Mouse (Mus musculus): ENCODE data around the gene Nckap1. TPM values are rescaled to one million over a fixed set of nuclear protein-coding genes. Genes with fewer than 3 reads are reported as not detected.
"Not testable (repeated sequence)": the region's sequence is repeated elsewhere in the genome, so short reads cannot be mapped to it uniquely, and the experiment has no call there.

The Nckap1 gene
- polyA plus RNA-seq, 1 experiment from 2014 or later = 82.0 TPM

- Histone ChIP-seq H3K4me2 (no peak overlapping the region), H3K4me3 (replicated peaks) (no peak overlapping the region), H3K9ac (replicated peaks) (no peak overlapping the region), H3K27me3 (no peaks in the 10 kb centered on the region), H3K36me3 (peaks cover 11% of the 10 kb centered on the region; the same call in 1 of the 2 replicates), H3K9me3 (no peaks in the 10 kb centered on the region), H3K4me1 (replicated peaks) (no peaks in the 10 kb centered on the region), H3K27ac (no peak overlapping the region)
- 88% methylated on average over 5 of the region's 5 CpGs for WGBS
- ATAC-seq (ENCODE audit: insufficient number of reproducible peaks, insufficient read depth, low FRiP score, low TSS enrichment, low read depth) = no peak
These were observed 21.5 kb downstream of the Nckap1 start for GRCm38 (mm10) chr2:80559655-80560054.

GRCm38 (mm10) chr2:80554442-80554841 is 26.7 kb downstream of the Nckap1 start:
- Histone ChIP-seq H3K27me3 (no peaks in the 10 kb centered on the region), H3K36me3 (peaks cover 47% of the 10 kb centered on the region), H3K9ac (replicated peaks) (no peak overlapping the region), H3K9me3 (no peaks in the 10 kb centered on the region), H3K4me2 (no peak overlapping the region), H3K27ac (no peak overlapping the region), H3K4me1 (replicated peaks) (no peaks in the 10 kb centered on the region), H3K4me3 (replicated peaks) (no peak overlapping the region)
- ATAC-seq (ENCODE audit: insufficient number of reproducible peaks, insufficient read depth, low FRiP score, low TSS enrichment, low read depth) = no peak
- 68% methylated on average over 4 of the region's 4 CpGs for WGBS

- H3K36me3 ChIP-seq = peaks cover 68% of the 10 kb centered on the region
- H3K27me3 ChIP-seq = no peaks in the 10 kb centered on the region
- no peaks in the 10 kb centered on the region for H3K9me3 ChIP-seq
- H3K4me1 ChIP-seq (replicated peaks) = no peaks in the 10 kb centered on the region
- no peak overlapping the region for H3K27ac ChIP-seq
- WGBS = 94% methylated on average over 4 of the region's 4 CpGs
- H3K4me3 ChIP-seq (replicated peaks) = no peak overlapping the region
- H3K9ac ChIP-seq (replicated peaks) = no peak overlapping the region
- H3K4me2 ChIP-seq = no peak overlapping the region
- no peak for ATAC-seq (ENCODE audit: insufficient number of reproducible peaks, insufficient read depth, low FRiP score, low TSS enrichment, low read depth)
These were observed 31.5 kb downstream of the Nckap1 start for GRCm38 (mm10) chr2:80549704-80550103.

GRCm38 (mm10) chr2:80547901-80548300 is 33.3 kb downstream of the Nckap1 start:
- peaks cover 73% of the 10 kb centered on the region for H3K36me3 ChIP-seq
- 97% methylated on average over 1 of the region's 1 CpGs for WGBS
- no peaks in the 10 kb centered on the region for H3K9me3 ChIP-seq
- H3K4me3 ChIP-seq (replicated peaks) = no peak overlapping the region
- no peak overlapping the region for H3K27ac ChIP-seq
- ATAC-seq (ENCODE audit: insufficient number of reproducible peaks, insufficient read depth, low FRiP score, low TSS enrichment, low read depth) = no peak
- no peak overlapping the region for H3K4me2 ChIP-seq
- H3K9ac ChIP-seq (replicated peaks) = no peak overlapping the region
- no peaks in the 10 kb centered on the region for H3K27me3 ChIP-seq
- H3K4me1 ChIP-seq (replicated peaks) = no peaks in the 10 kb centered on the region

- H3K9ac ChIP-seq (replicated peaks) = no peak overlapping the region
- H3K9me3 ChIP-seq = no peaks in the 10 kb centered on the region
- H3K4me2 ChIP-seq = no peak overlapping the region
- H3K36me3 ChIP-seq = peaks cover 60% of the 10 kb centered on the region
- no peak overlapping the region for H3K4me3 ChIP-seq (replicated peaks)
- ATAC-seq (ENCODE audit: insufficient number of reproducible peaks, insufficient read depth, low FRiP score, low TSS enrichment, low read depth) = no peak
- WGBS = 88% methylated on average over 5 of the region's 5 CpGs
- no peaks in the 10 kb centered on the region for H3K4me1 ChIP-seq (replicated peaks)
- H3K27me3 ChIP-seq = no peaks in the 10 kb centered on the region
- no peak overlapping the region for H3K27ac ChIP-seq
These were observed 38.4 kb downstream of the Nckap1 start for GRCm38 (mm10) chr2:80542801-80543200.

- H3K9ac ChIP-seq (replicated peaks) = no peak overlapping the region
- no peaks in the 10 kb centered on the region for H3K27me3 ChIP-seq
- H3K9me3 ChIP-seq = no peaks in the 10 kb centered on the region
- no peak for ATAC-seq (ENCODE audit: insufficient number of reproducible peaks, insufficient read depth, low FRiP score, low TSS enrichment, low read depth)
- peaks cover 61% of the 10 kb centered on the region for H3K36me3 ChIP-seq
- no peaks in the 10 kb centered on the region for H3K4me1 ChIP-seq (replicated peaks)
- WGBS = 62% methylated on average over 3 of the region's 3 CpGs
- H3K4me2 ChIP-seq = no peak overlapping the region
- no peak overlapping the region for H3K27ac ChIP-seq
- no peak overlapping the region for H3K4me3 ChIP-seq (replicated peaks)
These were observed 44.0 kb downstream of the Nckap1 start for GRCm38 (mm10) chr2:80537156-80537555.

- no peak overlapping the region for H3K4me2 ChIP-seq
- H3K27me3 ChIP-seq = no peaks in the 10 kb centered on the region
- no peak overlapping the region for H3K27ac ChIP-seq
- peaks cover 66% of the 10 kb centered on the region for H3K36me3 ChIP-seq
- no peaks in the 10 kb centered on the region for H3K9me3 ChIP-seq
- no peak for ATAC-seq (ENCODE audit: insufficient number of reproducible peaks, insufficient read depth, low FRiP score, low TSS enrichment, low read depth)
- 91% methylated on average over 2 of the region's 2 CpGs for WGBS
- no peak overlapping the region for H3K4me3 ChIP-seq (replicated peaks)
- H3K4me1 ChIP-seq (replicated peaks) = no peaks in the 10 kb centered on the region
- H3K9ac ChIP-seq (replicated peaks) = no peak overlapping the region
These were observed 44.6 kb downstream of the Nckap1 start for GRCm38 (mm10) chr2:80536608-80537007.

- Histone ChIP-seq H3K9me3 (no peaks in the 10 kb centered on the region; the same call in 1 of the 2 replicates), H3K36me3 (peaks cover 77% of the 10 kb centered on the region), H3K27me3 (no peaks in the 10 kb centered on the region), H3K4me1 (replicated peaks) (no peaks in the 10 kb centered on the region), H3K4me2 (no peak overlapping the region), H3K27ac (no peak overlapping the region), H3K9ac (replicated peaks) (no peak overlapping the region), H3K4me3 (replicated peaks) (no peak overlapping the region)
- WGBS = 93% methylated on average over 9 of the region's 9 CpGs
- no peak for ATAC-seq (ENCODE audit: insufficient number of reproducible peaks, insufficient read depth, low FRiP score, low TSS enrichment, low read depth)
These were observed 56.9 kb downstream of the Nckap1 start for GRCm38 (mm10) chr2:80524275-80524674.

- peaks cover 76% of the 10 kb centered on the region for H3K36me3 ChIP-seq
- WGBS = 80% methylated on average over 7 of the region's 7 CpGs
- no peak for ATAC-seq (ENCODE audit: insufficient number of reproducible peaks, insufficient read depth, low FRiP score, low TSS enrichment, low read depth)
These were observed 75.0 kb downstream of the Nckap1 start for GRCm38 (mm10) chr2:80506051-80506802.

GRCm38 (mm10) chr2:80502132-80502531 is 79.0 kb downstream of the Nckap1 start:
- peaks cover 63% of the 10 kb centered on the region for H3K36me3 ChIP-seq
- H3K27me3 ChIP-seq = no peaks in the 10 kb centered on the region
- WGBS = 96% methylated on average over 4 of the region's 4 CpGs
- no peak overlapping the region for H3K9ac ChIP-seq (replicated peaks)
- no peaks in the 10 kb centered on the region for H3K4me1 ChIP-seq (replicated peaks)
- H3K9me3 ChIP-seq = no peaks in the 10 kb centered on the region
- ATAC-seq (ENCODE audit: insufficient number of reproducible peaks, insufficient read depth, low FRiP score, low TSS enrichment, low read depth) = no peak
- H3K4me3 ChIP-seq (replicated peaks) = no peak overlapping the region
- H3K27ac ChIP-seq = no peak overlapping the region
- no peak overlapping the region for H3K4me2 ChIP-seq

More at GRCm38 (mm10) chr2:80506051-80506802, 75.0 kb downstream of the Nckap1 start:
- no peak overlapping the region for H3K27ac ChIP-seq
- H3K9me3 ChIP-seq = no peaks in the 10 kb centered on the region
- H3K4me2 ChIP-seq = no peak overlapping the region
- no peak overlapping the region for H3K4me3 ChIP-seq (replicated peaks)
- no peaks in the 10 kb centered on the region for H3K4me1 ChIP-seq (replicated peaks)
- H3K27me3 ChIP-seq = no peaks in the 10 kb centered on the region
- H3K9ac ChIP-seq (replicated peaks) = no peak overlapping the region

GRCm38 (mm10) chr2:80495304-80495703 is 85.9 kb downstream of the Nckap1 start:
- H3K9ac ChIP-seq (replicated peaks); H3K4me3 ChIP-seq (replicated peaks); H3K27me3 ChIP-seq; H3K9me3 ChIP-seq; H3K27ac ChIP-seq; ATAC-seq (ENCODE audit: insufficient number of reproducible peaks, insufficient read depth, low FRiP score, low TSS enrichment, low read depth); H3K4me2 ChIP-seq; H3K4me1 ChIP-seq (replicated peaks): not testable (repeated sequence)
- H3K36me3 ChIP-seq = peaks cover 10% of the 10 kb centered on the region; the same call in 1 of the 2 replicates
- WGBS = 40% methylated on average over 7 of the region's 7 CpGs

GRCm38 (mm10) chr2:80486851-80487250 is 94.3 kb downstream of the Nckap1 start:
- H3K9me3 ChIP-seq = no peaks in the 10 kb centered on the region
- H3K4me2 ChIP-seq = no peak overlapping the region
- H3K4me1 ChIP-seq (replicated peaks) = no peaks in the 10 kb centered on the region
- H3K4me3 ChIP-seq (replicated peaks) = no peak overlapping the region
- ATAC-seq (ENCODE audit: insufficient number of reproducible peaks, insufficient read depth, low FRiP score, low TSS enrichment, low read depth) = no peak
- no peaks in the 10 kb centered on the region for H3K36me3 ChIP-seq
- no peaks in the 10 kb centered on the region for H3K27me3 ChIP-seq
- no peak overlapping the region for H3K27ac ChIP-seq
- 71% methylated on average over 5 of the region's 5 CpGs for WGBS
- H3K9ac ChIP-seq (replicated peaks) = no peak overlapping the region
